Mouse (Mus musculus): ENCODE measurements around the gene Pex11b.

- no peak for TF ChIP-seq CTCF (IDR thresholded peaks at IDR 0.05; ENCODE audit: low read depth)
- TF ChIP-seq EP300 (optimal IDR thresholded peaks at IDR 0.05) = no peak
Observed at GRCm38 (mm10) chr3:96632058-96632457, 3.1 kb upstream of the Pex11b start.

Data from stomach, postnatal 0 days (tissue).